Mouse (Mus musculus): ENCODE data around the gene Dis3l. TPM values are rescaled to one million over a fixed set of nuclear protein-coding genes. Genes with fewer than 3 reads are reported as not detected.
"Not testable (repeated sequence)": the region's sequence is repeated elsewhere in the genome, so short reads cannot be mapped to it uniquely, and the experiment has no call there.

Gene Dis3l
- total RNA-seq, 2 experiments from 2014 or later: 6.3 to 11.1 TPM

DNA sequence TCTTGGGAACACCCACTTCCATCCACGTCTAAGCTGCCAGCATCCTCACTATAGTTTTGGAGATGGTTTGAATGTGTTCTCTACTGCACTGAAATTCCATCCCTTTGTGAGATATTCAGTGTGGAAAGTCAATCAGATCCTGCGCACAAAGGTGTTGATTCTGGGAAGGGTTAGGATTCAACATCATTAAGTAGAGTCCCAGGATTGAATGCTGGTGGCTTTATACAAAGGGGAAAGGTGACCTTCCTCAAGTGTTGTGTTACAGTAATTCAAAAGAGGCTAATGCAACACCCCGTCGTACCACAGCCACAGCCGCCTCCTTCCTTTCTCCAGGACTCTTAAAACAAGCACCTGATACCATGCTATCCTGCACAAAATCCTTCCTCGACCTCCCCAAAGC is 5.3 kb downstream of the Dis3l start:
- ATAC-seq (replicated peaks; ENCODE audit: low FRiP score, poor library complexity, severe bottlenecking): no peak

DNA sequence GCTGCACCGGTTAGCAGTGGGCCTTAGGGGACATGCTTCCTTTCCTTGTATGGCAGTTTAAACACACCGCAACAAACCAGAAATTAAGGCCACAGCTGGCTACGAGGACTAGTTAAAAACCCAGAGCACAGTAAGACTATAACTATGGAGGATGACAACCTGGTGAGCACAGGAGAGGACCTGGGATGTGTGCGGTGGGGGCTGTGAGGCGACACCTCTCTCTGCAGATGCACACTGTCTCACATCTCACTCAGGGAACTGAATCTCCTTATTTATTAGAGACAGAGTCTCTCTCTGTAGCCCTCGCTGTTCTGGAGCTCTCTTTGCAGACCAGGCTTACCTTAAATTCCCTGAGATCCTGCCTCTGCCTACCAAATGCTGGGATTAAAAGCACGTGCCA is 17.1 kb downstream of the Dis3l start:
- no peak for ATAC-seq (replicated peaks; ENCODE audit: low FRiP score, poor library complexity, severe bottlenecking)

DNA sequence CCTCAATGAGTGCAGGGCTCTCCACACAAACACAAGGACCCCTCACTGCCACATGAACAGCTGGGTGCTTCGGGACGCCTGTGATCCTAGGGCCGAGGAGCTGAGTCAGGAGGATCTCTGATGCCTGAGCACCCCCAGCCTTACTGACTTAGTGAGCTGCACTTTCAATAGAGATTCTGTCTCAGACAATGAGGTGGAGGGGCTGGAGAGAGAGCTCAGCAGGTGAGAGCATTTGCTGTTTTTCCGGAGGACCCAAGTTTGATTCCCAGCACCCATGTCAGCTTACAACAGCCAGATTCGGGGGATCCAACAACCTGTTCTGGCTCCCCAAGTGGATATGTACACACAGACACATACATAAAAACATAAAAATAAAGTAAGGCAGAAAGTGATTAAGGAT is 24.1 kb downstream of the Dis3l start:
- no peak for ATAC-seq (replicated peaks; ENCODE audit: low FRiP score, poor library complexity, severe bottlenecking)

DNA sequence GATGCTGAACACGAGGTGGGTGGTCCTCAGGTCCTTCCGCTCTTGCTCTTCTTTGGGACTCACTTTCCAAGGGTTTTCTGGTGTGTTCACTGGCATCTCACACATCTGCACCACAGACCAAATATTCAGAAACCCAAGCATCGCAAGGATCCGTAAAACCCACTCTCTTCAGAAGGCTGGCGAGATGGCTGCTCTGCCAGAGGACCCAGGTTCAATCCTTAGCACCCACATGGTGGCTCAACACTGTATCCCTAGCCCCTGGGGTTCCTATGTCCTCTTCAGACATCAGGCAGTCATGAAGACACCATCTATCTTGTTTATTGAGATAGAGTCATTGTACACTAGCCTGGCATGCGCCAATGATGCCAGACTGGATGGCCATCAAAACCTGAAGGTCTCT is 26.4 kb downstream of the Dis3l start:
- no peak for ATAC-seq (replicated peaks; ENCODE audit: low FRiP score, poor library complexity, severe bottlenecking)

DNA sequence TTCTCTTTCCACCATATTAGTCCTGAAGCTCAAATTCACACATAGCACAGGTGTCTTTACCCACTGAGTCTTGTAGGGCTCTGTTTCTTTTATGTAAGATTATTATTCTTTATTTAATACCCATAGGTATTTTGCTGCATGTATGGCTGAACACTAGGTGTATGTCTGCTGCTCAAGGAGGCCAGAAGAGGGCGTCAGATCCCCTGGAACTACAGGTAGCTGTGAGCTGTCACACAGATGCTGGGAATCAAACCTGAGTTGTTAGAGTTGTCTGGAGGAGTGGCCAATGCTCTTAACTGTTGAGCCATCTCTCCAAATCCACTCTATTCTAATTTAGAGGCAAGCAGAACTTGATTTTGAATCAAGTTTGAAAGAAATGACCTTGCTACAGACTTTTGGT is 29.0 kb downstream of the Dis3l start:
- ATAC-seq (replicated peaks; ENCODE audit: low FRiP score, poor library complexity, severe bottlenecking): no peak

DNA sequence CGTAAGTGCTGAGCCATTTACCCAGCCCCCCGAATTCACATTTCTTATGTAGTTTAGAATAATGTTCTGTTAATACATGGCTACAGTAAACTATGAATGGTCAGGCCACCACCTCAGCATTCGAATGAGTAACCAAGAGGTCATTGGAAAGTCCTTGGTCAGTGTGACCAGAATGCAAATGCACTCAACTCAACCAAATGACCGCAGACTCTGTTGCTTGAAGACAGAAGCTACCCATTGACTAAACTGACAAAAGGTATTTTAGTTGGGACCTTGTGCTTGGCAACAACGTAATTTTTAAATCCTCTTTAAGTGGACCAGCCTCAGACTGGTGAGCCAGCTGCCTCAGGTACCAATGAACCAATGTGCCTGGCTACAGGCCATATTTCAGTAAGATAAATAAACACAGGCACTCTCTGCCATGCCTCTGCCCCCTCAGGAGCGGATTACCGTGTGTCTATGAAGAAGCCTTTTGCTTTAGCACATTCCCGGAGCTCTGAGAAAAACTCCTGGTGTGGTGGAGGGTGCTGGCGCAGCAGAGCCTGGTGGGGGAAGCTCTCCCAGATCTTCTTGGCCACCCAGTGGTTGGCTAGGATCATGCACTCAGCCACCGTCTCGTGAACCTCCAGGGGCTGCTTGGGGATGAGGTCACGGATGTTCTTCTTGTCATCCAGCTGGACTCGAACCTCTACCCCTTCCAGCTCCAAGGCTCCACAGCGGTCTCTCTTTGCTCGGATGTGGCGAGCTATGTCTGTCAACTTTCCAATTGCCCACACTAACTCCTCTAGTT is 29.9 kb downstream of the Dis3l start:
- ATAC-seq (replicated peaks; ENCODE audit: low FRiP score, poor library complexity, severe bottlenecking): no peak

DNA sequence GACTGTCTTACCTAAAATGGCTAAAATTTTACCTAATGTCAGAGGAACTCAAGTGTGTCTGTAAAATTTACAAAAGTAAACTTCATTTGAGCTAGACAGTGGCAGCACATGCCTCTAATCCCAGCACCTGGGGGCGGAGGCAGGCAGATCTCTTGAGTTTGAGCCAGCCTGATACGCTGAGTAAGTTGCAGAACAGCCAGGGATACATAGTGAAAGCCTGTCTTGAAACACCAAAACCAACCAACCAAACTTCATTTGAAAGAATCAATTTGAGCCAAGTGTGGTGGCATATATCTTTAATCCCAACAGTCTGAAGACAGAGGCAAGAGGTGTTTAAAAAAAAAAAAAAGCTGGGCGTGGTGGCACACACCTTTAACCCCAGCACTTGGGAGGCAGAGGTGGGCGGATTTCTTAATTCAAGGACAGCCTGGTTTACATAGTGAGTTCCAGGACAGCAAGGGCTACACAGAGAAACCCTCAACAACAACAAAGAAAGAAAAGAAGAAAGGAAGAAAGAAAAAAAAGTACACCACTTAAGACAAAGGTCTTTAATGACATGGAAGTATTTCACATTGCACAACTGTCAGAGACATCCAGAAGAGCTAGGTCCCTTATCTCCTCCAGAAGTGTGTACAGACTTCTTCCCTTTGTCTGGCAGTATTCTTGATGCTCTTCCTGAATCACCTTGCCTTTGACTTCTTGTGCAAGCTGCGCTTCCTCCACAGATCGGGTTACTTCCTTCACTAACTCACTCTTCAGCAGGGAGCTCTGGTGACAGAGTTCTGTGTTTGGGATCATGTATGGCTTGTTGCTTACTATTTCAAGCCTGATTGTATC is 34.4 kb downstream of the Dis3l start:
- ATAC-seq (replicated peaks; ENCODE audit: low FRiP score, poor library complexity, severe bottlenecking): no peak

DNA sequence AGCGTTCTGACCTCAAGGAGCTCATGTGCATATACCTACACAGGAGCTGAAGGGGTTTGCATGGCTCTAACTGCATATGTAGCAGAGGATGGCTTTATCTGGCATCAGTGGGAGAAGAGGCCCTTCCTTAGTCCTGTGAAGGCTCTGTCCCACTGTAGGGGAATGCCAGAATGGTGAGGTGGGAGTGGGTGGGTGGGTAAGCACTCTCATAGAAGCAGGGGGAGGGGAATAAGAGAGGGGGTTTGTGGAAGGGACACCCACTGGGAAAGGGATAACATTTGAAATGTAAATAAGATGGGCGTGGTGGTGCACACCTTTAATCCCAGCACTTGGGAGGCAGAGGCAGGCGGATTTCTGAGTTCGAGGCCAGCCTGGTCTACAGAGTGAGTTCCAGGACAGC is 38.0 kb downstream of the Dis3l start:
- not testable (repeated sequence) for ATAC-seq (replicated peaks; ENCODE audit: low FRiP score, poor library complexity, severe bottlenecking)

DNA sequence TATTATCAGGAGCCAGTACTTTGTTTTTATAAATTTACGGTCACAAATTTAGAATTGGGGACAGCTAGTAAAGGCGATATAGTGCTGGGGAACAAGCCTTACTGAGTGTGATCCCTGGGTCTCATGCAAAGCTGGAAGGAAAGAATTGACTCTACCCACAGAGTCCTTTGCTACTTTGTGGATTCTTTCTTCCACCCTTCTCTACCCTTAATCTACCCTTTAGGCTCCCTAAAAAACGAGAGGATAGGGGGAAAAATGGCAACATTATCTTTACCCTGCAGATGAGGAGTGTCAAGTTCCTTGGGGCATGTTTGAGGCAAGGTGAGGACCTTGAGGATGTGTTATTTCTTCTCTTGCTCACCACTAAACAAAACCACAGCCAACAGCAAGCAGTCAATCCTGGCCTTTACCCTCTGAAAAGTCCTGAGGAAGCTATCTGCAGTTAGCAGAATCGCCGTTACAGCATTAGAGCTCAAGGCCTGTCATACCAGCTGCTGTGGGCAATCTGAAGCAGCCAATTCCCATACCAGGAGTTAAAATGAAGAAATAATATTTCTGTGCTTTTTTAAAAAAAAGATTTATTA is 58.6 kb downstream of the Dis3l start:
- 0 out of 2 replicates have a peak, but pooled peaks have one; percentile 5 for ATAC-seq (replicated peaks; ENCODE audit: low FRiP score, poor library complexity, severe bottlenecking)

DNA sequence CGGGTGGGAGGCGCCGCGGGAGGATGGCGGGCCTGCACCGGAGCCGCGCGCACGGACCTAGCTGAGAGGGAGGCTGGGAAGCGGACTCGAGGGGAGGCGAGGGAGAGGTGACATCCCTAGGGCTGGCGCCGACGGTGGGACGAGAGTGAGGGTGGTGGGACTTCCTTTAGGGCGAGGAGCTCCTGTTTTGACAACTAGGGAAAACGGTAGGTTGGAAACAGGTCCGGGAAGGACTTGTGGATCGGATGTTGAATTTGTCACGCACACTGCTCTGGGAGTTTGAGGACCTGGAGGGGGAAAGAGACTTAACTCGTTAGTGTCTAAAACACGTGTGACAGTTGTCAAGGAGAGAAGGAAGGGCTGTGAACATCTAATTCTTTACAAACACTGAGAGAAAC is 59.3 kb downstream of the Dis3l start:
- ATAC-seq (replicated peaks; ENCODE audit: low FRiP score, poor library complexity, severe bottlenecking): peak; percentile 71

DNA sequence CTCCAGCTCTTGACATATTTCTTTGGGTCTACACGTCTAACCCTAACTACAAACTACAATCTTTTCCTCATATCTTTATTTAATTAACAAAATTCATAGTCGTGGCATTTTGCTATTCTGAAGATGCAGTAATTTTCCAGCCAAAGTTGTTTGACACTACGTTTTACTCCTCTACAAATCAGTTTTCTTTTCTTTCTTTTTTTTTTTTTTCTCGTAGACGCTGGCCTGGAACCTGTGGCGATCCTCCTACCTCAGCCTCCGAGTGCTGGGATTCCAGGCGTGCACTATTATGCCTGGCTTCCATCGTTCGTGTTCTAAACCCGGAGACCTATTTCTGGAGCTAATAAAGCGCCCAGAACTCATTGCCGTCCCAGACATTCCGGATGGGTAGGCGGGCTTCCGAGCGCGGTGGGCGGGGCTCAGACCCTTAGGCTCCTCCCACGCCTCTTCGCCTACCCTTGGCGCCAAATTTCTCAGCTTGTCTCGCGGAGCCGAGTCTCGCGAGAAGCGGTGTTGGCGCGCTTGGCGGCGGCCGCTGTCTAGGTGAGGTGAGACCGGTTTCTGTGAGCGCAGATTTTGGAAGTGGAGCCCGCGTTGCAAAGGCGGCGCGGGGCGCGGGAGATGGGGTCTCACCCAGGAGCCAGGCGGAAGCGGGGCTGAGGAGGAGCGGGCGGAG is 59.8 kb downstream of the Dis3l start, which contains the start of gene Tipin:
TSS of gene Tipin (plus strand) at position 477 of the 676 bp plus-strand sequence.
- peak; percentile 97 for ATAC-seq (replicated peaks; ENCODE audit: low FRiP score, poor library complexity, severe bottlenecking)

DNA sequence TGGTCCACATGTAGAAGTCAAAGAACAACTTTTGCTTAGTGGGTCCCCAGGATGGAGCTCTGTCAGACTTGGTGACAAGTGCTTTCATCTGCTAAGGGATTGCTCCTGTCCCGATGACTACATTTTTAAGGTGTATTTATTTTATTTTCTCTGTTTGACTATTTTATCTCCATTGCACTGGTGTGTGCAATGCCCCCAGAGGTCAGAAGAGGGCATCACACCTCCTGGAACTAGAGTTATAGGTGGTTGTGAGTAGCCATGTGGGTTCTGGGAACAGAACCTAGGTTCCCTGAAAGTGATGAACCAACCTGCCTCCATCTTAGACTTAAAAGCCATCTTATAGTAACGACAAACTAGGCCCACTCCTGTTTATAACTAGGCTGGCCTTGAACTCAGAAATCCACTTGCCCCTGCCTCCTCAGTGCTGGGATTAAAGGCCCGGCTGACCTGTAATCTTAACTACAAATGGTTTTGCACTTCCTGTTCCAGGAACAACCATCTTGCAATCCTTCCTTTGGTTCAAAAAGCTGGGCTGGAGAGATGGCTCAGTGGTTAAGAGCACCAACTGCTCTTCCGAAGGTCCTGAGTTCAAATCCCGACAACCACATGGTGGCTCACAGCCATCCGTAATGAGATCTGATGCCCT is 62.3 kb downstream of the Dis3l start:
- no peak for ATAC-seq (replicated peaks; ENCODE audit: low FRiP score, poor library complexity, severe bottlenecking)

DNA sequence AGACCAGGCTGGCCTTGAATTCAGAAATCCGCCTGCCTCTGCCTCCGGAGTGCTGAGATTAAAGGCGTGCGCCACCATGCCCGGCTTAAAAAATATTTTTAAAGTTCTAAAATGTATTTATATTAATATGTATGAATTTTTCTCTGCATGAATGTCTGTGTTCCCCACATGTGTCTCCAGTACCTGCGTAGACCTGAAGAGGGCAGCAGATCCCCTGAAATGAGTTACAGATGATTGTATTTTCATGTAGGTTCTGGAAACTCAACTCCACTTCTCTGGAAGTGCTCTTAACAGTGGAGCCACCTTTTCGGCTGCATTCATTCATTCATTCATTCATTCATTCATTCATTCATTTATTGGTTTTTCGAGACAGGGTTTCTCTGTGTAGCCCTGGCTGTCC is 63.4 kb downstream of the Dis3l start:
- ATAC-seq (replicated peaks; ENCODE audit: low FRiP score, poor library complexity, severe bottlenecking): peak; percentile 54; the same call in 1 of the 2 replicates

DNA sequence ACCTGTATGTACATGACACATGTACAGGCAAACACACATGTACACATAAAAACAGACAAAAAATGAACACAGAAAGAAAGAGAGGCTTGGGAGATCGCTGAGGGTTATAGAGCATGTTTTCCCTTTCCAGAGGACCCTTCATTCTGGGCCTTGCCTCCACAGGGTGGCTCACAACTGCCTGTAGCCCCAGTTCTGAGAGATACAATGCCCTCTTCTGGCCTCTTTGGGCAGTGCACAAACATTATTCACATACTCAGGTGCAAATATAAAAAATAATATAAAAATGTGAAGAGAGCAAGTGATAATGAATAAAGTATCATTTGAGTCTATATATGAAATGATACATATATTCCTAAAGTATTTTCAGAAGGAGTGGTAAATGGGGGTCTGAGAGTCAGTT is 66.2 kb downstream of the Dis3l start:
- no peak for ATAC-seq (replicated peaks; ENCODE audit: low FRiP score, poor library complexity, severe bottlenecking)

DNA sequence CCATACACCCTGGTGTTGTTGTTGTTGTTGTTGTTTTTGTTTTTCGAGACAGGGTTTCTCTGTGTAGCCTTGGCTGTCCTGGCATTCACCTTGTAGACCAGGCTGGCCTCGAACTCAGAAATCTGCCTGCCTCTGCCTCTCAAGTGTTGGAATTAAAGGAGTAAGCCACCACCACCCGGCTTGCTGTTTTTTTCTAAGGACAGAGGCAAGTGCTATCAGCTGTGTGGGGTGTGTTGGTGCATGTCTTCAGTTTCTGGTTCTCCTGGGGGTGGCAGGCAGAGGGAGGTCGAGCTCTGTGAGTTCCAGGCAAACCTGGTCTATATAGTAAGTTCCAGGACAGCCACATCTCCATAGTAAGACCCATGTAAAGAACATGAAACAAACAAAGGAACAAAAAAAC is 66.8 kb downstream of the Dis3l start:
- ATAC-seq (replicated peaks; ENCODE audit: low FRiP score, poor library complexity, severe bottlenecking): no peak

DNA sequence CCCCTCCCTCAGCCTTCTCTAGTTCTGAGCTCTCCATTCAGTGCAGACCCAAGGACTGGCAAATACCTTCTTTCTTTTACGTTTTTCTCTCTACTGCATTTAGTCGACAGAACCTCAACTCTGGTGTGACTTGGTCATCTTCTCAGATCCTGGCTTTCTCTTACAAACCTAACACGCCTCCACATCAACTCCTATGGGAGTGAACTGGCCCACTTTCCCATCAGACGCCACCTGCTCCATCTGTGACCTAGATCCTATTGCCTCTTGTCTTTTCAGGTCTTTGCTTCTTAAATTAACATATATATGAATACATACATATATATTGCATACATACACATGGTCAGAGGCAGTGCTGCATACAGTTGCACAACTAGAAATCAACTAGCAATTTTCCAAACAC is 67.3 kb downstream of the Dis3l start:
- ATAC-seq (replicated peaks; ENCODE audit: low FRiP score, poor library complexity, severe bottlenecking): no peak

DNA sequence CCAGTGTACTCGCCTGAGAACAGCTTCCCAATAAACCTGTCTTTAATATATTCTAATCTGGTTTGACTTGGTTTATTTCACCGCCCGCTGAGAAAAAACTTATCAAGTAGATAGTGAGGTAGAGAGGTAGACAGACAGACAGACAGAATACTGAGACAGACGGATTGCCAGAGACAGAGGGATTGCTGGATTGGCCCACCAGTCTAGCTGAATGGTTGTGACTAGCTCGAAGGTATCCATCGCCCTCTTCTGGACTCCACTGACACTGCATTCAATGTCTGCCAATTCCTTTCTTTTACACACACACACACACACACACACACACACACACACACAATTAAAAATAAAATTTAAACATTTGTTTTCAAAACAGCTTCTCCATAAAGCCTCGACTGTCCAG is 68.5 kb downstream of the Dis3l start:
- ATAC-seq (replicated peaks; ENCODE audit: low FRiP score, poor library complexity, severe bottlenecking): no peak

DNA sequence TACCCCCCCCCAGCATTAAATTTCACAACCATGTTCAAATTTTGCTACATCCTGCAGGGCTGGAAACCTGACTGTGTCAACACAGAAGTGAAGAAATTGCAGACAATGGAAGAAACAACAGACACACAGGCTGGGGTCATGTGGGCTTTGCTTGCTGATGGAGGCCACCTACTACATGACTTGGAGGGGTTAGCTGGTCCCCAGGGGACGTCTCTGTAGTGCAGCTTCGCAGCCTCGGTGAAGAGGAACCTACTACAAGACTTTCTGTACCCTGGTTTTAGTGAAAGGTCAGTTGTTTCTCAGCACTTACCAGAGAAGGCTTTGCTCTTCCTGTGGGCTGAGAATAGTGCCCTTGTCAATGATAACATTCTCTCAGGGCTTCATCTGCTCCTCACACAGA is 69.8 kb downstream of the Dis3l start:
- no peak for ATAC-seq (replicated peaks; ENCODE audit: low FRiP score, poor library complexity, severe bottlenecking)

DNA sequence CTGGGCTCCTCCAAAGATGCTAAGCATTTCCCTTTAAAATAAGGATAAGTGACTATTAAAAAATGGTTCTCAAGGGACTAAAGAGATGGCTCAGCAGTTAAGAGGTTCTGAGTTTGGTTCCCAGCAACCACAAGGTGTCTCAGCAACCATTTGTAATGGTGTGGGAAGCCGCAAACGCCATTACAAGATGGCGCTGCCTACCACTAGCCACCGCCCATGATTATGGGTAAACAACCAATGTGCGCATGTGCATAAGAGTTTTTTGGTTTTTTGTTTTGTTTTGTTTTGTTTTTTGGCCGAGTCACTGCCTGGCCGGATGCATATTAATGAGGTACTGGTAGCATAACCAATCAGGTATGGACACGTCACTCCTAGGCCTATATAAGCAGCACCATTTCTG is 72.3 kb downstream of the Dis3l start:
- ATAC-seq (replicated peaks; ENCODE audit: low FRiP score, poor library complexity, severe bottlenecking): not testable (repeated sequence)

DNA sequence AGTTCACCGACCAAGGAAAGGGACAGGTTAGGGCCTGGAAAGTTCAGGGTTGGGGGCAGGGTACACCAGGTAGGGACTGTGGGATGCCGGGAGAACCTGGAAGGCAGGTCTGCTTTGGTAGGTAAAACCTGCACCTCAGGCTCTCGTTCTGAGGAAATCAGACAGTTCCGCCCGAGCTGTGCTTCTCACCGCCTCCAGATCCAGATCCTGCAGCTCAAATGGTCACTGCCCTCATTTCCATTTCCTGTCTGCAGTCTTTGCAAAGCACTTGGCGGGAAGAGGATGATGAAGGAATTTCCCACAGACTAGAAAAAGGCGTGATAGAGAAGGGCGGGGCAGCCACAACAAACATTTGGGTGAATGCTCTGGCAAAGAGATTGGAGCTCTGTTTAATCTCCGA is 72.9 kb downstream of the Dis3l start:
- ATAC-seq (replicated peaks; ENCODE audit: low FRiP score, poor library complexity, severe bottlenecking): no peak

Measured in erythroid progenitor cell, adult 5-6 weeks (primary cell).